Mouse (Mus musculus) brain, embryonic 14.5 days (tissue): Measurements from ENCODE around the gene Slc12a1.

Experiments used
- CTCF ChIP-seq: fragments of 200-500 bp; IDR thresholded peaks from 2 replicates; pipeline ENCODE4 v1.5.1; 2012; ENCODE audit warnings: inconsistent platforms, mild to moderate bottlenecking, moderate library complexity, borderline replicate concordance; ENCODE audit not compliant: insufficient read depth, insufficient read length; ENCODE audit errors: extremely low read depth
- POLR2A ChIP-seq: fragments of 200-500 bp; IDR thresholded peaks from 2 replicates; pipeline ENCODE4 v1.6.1; 2012; ENCODE audit warnings: mild to moderate bottlenecking, inconsistent platforms, borderline replicate concordance; ENCODE audit not compliant: poor library complexity, insufficient read depth, insufficient read length, severe bottlenecking; ENCODE audit errors: extremely low read depth

DNA sequence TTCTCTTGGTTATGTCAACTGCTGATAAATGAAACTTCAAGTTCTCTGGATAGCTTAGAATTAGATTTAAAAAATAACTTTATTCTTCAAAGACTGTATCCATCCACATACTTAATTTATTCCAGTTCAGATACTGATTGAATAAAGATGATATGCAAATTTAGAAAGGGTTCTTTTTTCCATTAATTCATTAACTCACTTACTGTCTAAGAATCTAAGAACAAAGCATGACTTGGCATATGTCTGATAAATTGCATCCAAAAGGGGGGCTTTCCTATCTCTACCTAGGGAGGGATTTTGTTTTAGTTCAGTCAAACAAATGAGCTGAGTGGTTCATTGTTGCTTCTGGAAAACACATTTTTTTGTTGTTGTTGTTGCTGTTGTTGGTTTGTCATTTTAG lies 10.0 kb upstream of the Slc12a1 start:
- TF ChIP-seq POLR2A: no peak
- no peak for TF ChIP-seq CTCF
